Mouse (Mus musculus) frontal cortex, postnatal 25 days (tissue): Measurements from ENCODE around the gene Map7d2.

Experiments used
- DNase-seq, 2 experiments: peaks; one replicate each; pipeline ENCODE4 v3.0.0; 2022; ENCODE audit warnings: low spot score in 2 of 2

Map7d2 gene

DNA sequence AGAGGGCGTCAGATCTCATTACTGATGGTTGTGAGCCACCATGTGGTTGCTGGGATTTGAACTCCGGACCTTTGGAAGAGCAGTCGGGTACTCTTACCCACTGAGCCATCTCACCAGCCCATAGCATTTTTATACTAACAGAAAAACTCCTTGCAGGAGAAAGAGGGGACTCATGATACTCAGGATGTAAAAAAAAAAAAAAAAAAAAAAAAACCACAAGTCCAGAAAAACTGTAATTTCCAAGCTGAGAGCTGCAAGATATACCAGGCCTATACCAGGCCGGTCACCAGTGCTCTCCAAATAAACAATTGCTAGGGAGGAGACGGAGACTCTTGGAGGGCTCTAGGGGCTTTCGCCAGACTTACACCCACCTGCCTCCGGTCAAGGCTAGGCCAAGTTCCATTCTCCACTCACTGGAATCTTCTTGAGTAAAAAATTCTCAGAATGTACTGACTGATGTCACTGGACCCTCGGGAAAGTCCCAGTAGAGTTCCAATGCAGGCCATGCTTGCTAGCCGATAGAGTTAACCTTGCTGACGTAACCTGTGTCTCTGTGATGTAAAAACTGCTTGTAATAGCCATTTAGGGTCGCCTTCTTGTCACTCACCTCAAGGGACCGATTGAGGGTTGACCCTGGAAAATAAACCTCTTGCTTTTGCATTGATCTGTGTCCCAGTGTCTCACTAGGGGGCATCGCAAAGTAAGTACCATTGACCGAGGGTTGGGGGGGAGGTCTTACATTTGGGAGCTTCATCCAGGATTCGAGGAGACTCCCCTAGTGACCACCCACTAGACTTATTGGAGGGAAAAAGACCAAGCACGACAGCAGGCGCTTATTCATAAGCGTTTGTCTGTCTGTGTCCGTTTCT lies 95.7 kb downstream of the Map7d2 start:
- DNase-seq, result no peak

- DNase-seq, result no peak
These were observed 96.3 kb downstream of the Map7d2 start for GRCm38 (mm10) chrX:159510716-159511051.

GRCm38 (mm10) chrX:159515599-159515998 lies 101.2 kb downstream of the Map7d2 start:
- no peak for DNase-seq

- DNase-seq, result no peak
These were observed 107.4 kb downstream of the Map7d2 start for GRCm38 (mm10) chrX:159521780-159522179.

GRCm38 (mm10) chrX:159522651-159523050 lies 108.3 kb downstream of the Map7d2 start:
- no peak for DNase-seq

DNA sequence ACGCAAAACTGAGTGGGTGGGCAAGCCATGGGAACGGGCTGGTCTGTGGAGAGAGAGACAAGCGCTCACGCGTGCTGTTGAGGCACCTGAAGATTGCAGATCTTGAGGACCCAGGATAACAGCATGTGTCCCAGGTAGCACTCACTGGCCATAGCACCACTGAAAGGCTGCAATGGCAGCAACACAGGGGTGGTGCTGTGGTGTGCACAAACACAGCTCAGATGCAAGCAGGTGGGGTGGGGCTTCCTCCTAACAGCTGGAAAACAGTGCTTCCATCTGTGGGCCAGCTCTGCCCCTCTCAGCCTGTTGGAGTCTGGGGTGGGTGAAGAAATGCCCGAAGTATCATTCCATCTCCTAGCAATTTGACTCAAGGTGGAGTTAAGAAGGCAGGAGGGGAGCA lies 112.0 kb downstream of the Map7d2 start, which contains the start of gene Bclaf3:
Bclaf3 (plus strand) TSS at position 301 of the 400 bp plus-strand sequence.
- DNase-seq, result no peak

DNA sequence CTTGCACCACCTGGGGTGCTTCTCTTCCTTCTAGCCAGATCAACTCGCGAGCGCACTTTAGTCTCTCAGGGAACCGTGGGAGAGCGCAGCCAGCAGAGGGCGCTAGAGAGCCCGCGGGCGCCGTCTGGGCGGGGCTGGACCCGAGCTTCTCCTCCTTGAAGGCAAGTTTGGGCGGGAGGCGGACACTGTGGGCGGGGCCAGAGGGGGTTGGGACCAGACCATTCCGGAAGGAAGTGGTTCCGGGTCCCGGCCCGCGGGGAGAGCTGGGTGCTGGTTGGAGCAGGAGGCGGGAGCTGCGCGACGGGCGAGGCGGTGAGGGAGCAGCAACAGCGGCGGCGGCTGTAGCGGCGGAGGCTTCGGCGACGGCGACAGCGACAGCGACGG lies 118.0 kb downstream of the Map7d2 start:
- DNase-seq, result peak; percentile 79 to 89

- DNase-seq, result no peak
These were observed 118.6 kb downstream of the Map7d2 start for GRCm38 (mm10) chrX:159532811-159533462.

GRCm38 (mm10) chrX:159541936-159542335 lies 127.6 kb downstream of the Map7d2 start:
- DNase-seq, result no peak

DNA sequence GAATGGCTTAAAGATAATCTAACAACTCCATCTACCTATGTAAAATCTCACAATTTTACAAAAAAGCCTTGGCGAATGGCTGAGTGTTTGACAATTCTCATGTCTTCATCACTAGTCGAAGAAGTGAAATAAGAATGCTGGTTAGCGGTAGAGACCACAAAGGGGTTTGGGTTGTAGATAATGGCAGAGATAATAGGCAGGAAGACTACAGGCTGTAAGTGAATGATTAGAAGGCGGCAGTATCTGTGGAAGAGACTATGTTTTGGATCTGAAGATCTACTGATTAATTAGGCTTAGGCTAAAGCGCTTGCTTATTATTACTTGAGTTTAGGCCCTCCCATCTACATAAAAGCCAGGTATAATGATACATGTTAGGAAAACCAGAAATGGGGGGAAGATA lies 132.7 kb downstream of the Map7d2 start:
- no peak for DNase-seq
